Mouse (Mus musculus): ENCODE results near the gene Prr5.
"Not testable (repeated sequence)": the region's sequence is repeated elsewhere in the genome, so short reads cannot be mapped to it uniquely, and the experiment has no call there.

Gene Prr5

GRCm38 (mm10) chr15:84714730-84715129, 45.3 kb downstream of the Prr5 start:
- DNase-seq (ENCODE audit: low spot score), result no peak

GRCm38 (mm10) chr15:84715132-84715531, 45.7 kb downstream of the Prr5 start:
- no peak for DNase-seq (ENCODE audit: low spot score)

- DNase-seq (ENCODE audit: low spot score), result not testable (repeated sequence)
These were observed 48.3 kb downstream of the Prr5 start for GRCm38 (mm10) chr15:84717570-84718270.

GRCm38 (mm10) chr15:84718785-84719184, 49.4 kb downstream of the Prr5 start:
- DNase-seq (ENCODE audit: low spot score), result no peak

- no peak for DNase-seq (ENCODE audit: low spot score)
These were observed 50.4 kb downstream of the Prr5 start, which contains the start of gene Arhgap8 for GRCm38 (mm10) chr15:84719791-84720190. TSS of gene Arhgap8 (plus strand) at chr15:84720052.

GRCm38 (mm10) chr15:84720291-84721204, 51.1 kb downstream of the Prr5 start:
- no peak for DNase-seq (ENCODE audit: low spot score)

- DNase-seq (ENCODE audit: low spot score), result not testable (repeated sequence)
These were observed 54.2 kb downstream of the Prr5 start for GRCm38 (mm10) chr15:84723656-84724055.

GRCm38 (mm10) chr15:84724199-84724598, 54.8 kb downstream of the Prr5 start:
- no peak for DNase-seq (ENCODE audit: low spot score)

- DNase-seq (ENCODE audit: low spot score), result no peak
These were observed 60.3 kb downstream of the Prr5 start for GRCm38 (mm10) chr15:84729685-84730084.

GRCm38 (mm10) chr15:84730893-84731292, 61.5 kb downstream of the Prr5 start:
- no peak for DNase-seq (ENCODE audit: low spot score)

GRCm38 (mm10) chr15:84731676-84732424, 62.4 kb downstream of the Prr5 start:
- DNase-seq (ENCODE audit: low spot score), result no peak

GRCm38 (mm10) chr15:84732425-84732749, 63.0 kb downstream of the Prr5 start:
- DNase-seq (ENCODE audit: low spot score), result no peak

GRCm38 (mm10) chr15:84736346-84736993, 67.0 kb downstream of the Prr5 start:
- no peak for DNase-seq (ENCODE audit: low spot score)

- DNase-seq (ENCODE audit: low spot score), result no peak
These were observed 67.5 kb downstream of the Prr5 start for GRCm38 (mm10) chr15:84736994-84737346.

- no peak for DNase-seq (ENCODE audit: low spot score)
These were observed 68.8 kb downstream of the Prr5 start for GRCm38 (mm10) chr15:84738246-84738645.

GRCm38 (mm10) chr15:84741573-84741972, 72.2 kb downstream of the Prr5 start:
- DNase-seq (ENCODE audit: low spot score), result no peak

GRCm38 (mm10) chr15:84743347-84743746, 73.9 kb downstream of the Prr5 start:
- DNase-seq (ENCODE audit: low spot score), result no peak

GRCm38 (mm10) chr15:84744308-84744707, 74.9 kb downstream of the Prr5 start:
- DNase-seq (ENCODE audit: low spot score), result no peak

- no peak for DNase-seq (ENCODE audit: low spot score)
These were observed 76.4 kb downstream of the Prr5 start for GRCm38 (mm10) chr15:84745831-84746230.

Measured in spleen, adult 12 weeks (tissue).